Mouse (Mus musculus) ovary, postnatal 14 days (tissue): ENCODE results near the gene Scfd2.

Experiments
- DNase-seq: peaks from one replicate; pipeline ENCODE4 v3.0.0; 2022; ENCODE audit warnings: low spot score

Scfd2 gene

GRCm38 (mm10) chr5:74311200-74311825 lies 220.2 kb downstream of the Scfd2 start:
- DNase-seq, result peak; percentile 49

GRCm38 (mm10) chr5:74310101-74310500 lies 221.5 kb downstream of the Scfd2 start:
- no peak for DNase-seq

- no peak for DNase-seq
These were observed 224.3 kb downstream of the Scfd2 start for GRCm38 (mm10) chr5:74307242-74307641.

GRCm38 (mm10) chr5:74305533-74306189 lies 225.9 kb downstream of the Scfd2 start:
- DNase-seq, result no peak

GRCm38 (mm10) chr5:74304767-74305166 lies 226.8 kb downstream of the Scfd2 start:
- peak; percentile 66 for DNase-seq

GRCm38 (mm10) chr5:74302331-74302730 lies 229.2 kb downstream of the Scfd2 start:
- DNase-seq, result no peak

GRCm38 (mm10) chr5:74301443-74301842 lies 230.1 kb downstream of the Scfd2 start:
- no peak for DNase-seq

- DNase-seq, result no peak
These were observed 230.6 kb downstream of the Scfd2 start for GRCm38 (mm10) chr5:74300931-74301330.

- DNase-seq, result no peak
These were observed 231.4 kb downstream of the Scfd2 start for GRCm38 (mm10) chr5:74300140-74300539.

GRCm38 (mm10) chr5:74297113-74297512 lies 234.4 kb downstream of the Scfd2 start:
- no peak for DNase-seq

- DNase-seq, result no peak
These were observed 235.5 kb downstream of the Scfd2 start for GRCm38 (mm10) chr5:74296096-74296495.

GRCm38 (mm10) chr5:74293513-74293912 lies 238.0 kb downstream of the Scfd2 start:
- no peak for DNase-seq

- no peak for DNase-seq
These were observed 239.5 kb downstream of the Scfd2 start for GRCm38 (mm10) chr5:74292050-74292449.

GRCm38 (mm10) chr5:74291575-74291974 lies 240.0 kb downstream of the Scfd2 start:
- DNase-seq, result no peak

GRCm38 (mm10) chr5:74289957-74290356 lies 241.6 kb downstream of the Scfd2 start:
- no peak for DNase-seq

GRCm38 (mm10) chr5:74288206-74288605 lies 243.4 kb downstream of the Scfd2 start:
- DNase-seq, result no peak

- DNase-seq, result no peak
These were observed 245.3 kb downstream of the Scfd2 start for GRCm38 (mm10) chr5:74286301-74286700.

GRCm38 (mm10) chr5:74285764-74286163 lies 245.8 kb downstream of the Scfd2 start:
- no peak for DNase-seq

- DNase-seq, result no peak
These were observed 246.3 kb downstream of the Scfd2 start for GRCm38 (mm10) chr5:74285289-74285688.

- peak; percentile 31 for DNase-seq
These were observed 248.0 kb downstream of the Scfd2 start for GRCm38 (mm10) chr5:74283545-74283944.

- no peak for DNase-seq
These were observed 250.1 kb downstream of the Scfd2 start for GRCm38 (mm10) chr5:74281480-74281879.

- no peak for DNase-seq
These were observed 251.9 kb downstream of the Scfd2 start for GRCm38 (mm10) chr5:74279673-74280072.

- DNase-seq, result no peak
These were observed 253.1 kb downstream of the Scfd2 start for GRCm38 (mm10) chr5:74278428-74278827.

GRCm38 (mm10) chr5:74277712-74278111 lies 253.8 kb downstream of the Scfd2 start:
- peak; percentile 88 for DNase-seq
